Comparison of ENCODE assay signal across 17 mouse cellular contexts in the genomic region with DNA sequence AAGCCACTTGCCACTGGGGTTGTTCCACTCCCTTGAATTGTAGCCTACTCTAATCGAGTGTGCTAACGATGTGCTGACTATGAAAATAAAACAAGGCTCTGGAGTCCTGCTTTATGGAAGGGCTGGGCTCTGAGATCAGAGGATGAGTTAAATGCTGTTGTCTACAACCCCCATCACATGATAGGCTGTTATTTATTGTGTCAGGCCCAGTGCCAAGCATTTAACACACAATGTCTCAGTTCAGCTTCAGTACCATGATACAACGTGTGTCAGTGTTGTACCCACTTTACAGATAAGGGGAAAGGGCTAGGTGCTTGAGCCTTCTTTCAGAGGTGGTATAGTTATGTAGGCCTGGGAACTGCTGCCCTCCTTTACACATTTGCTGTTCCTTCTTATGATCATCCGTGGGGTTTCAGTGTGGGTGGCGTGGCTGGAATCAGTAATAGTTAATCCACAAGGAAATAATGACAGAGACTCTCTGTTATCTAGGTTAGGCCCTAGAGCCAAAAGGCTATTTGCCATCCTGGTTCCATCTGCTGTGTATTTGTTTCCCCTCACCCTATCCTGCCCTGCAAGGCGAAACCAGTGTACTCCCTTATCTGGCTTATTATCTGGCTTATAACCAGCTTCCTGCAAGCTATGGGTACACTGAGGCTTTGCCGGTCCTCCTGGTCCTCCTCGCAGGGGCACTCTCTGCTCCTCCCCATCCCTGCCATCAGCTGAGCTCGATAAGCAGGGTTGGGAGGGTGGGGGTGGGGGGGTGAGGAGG. TPM values are rescaled to one million over a fixed set of nuclear protein-coding genes. Genes with fewer than 3 reads are reported as not detected.
DNase-seq lines count a peak whose midpoint lies in the region; ATAC-seq and TF ChIP-seq lines count a peak whose summit lies in the region.
"Had no signal": no experiment of that assay in that cellular context is flagged by ENCODE, and none has a peak within 500 bp of the region (broad histone marks: within the 10 kb centered on the region; RNA-seq: fewer than 3 reads in every experiment).

No protein-coding gene starts in this region.

- H3K36me3 ChIP-seq in intestine, embryonic 16.5 days (ENCODE audit: control insufficient read depth, insufficient read depth, low read length): no peaks in the 10 kb centered on the region
- peaks cover 25% of the 10 kb centered on the region for H3K36me3 ChIP-seq in forebrain, embryonic 12.5 days (replicated peaks)
- H3K36me3 ChIP-seq: embryonic facial prominence, embryonic 15.5 days; limb, embryonic 13.5 days had no signal

- 0 out of 2 replicates have a peak, but pooled peaks have one; percentile 12 for ATAC-seq in intestine, embryonic 16.5 days
- no peak for ATAC-seq in forebrain, embryonic 12.5 days (ENCODE audit: low FRiP score)

- no peak for DNase-seq in layer of hippocampus, adult 2 months (ENCODE audit: low spot score in 2 of 2)
- no peak for DNase-seq in layer of hippocampus, adult 9-10 months (ENCODE audit: low spot score)
- DNase-seq in NIH3T3 (ENCODE audit: low read depth): peak; percentile 40
- peak; percentile 83 for DNase-seq in cerebellum, adult 11-12 months
- DNase-seq in spleen, postnatal 4 days (ENCODE audit: low spot score in 2 of 2): no peak
- DNase-seq in thymus, adult 18-20 months: no peak
- DNase-seq: adrenal gland, postnatal 25 days; kidney, postnatal 25 days; layer of hippocampus, postnatal 36 days; midbrain, embryonic 14.5 days; retina, postnatal 1 day had no signal

- peak overlapping the region; percentile 83 for H3K27ac ChIP-seq in layer of hippocampus, adult 2 months
- peak overlapping the region; percentile 49; the same call in 1 of the 2 replicates for H3K27ac ChIP-seq in intestine, embryonic 16.5 days (ENCODE audit: low read length)
- no peak overlapping the region for H3K27ac ChIP-seq in forebrain, embryonic 12.5 days
- H3K27ac ChIP-seq: embryonic facial prominence, embryonic 15.5 days; hindbrain, embryonic 15.5 days; limb, embryonic 13.5 days; neural tube, embryonic 13.5 days had no signal

- H3K4me3 ChIP-seq in layer of hippocampus, adult 2 months: no peak overlapping the region
- no peak overlapping the region for H3K4me3 ChIP-seq in intestine, embryonic 16.5 days (ENCODE audit: low read length)
- no peak overlapping the region for H3K4me3 ChIP-seq in forebrain, embryonic 12.5 days (replicated peaks)
- H3K4me3 ChIP-seq: embryonic facial prominence, embryonic 15.5 days; hindbrain, embryonic 15.5 days; limb, embryonic 13.5 days; neural tube, embryonic 13.5 days had no signal

- TF ChIP-seq CTCF in layer of hippocampus, adult 2 months (conservative IDR thresholded peaks at IDR 0.05): no peak

- peaks cover 43% of the 10 kb centered on the region for H3K4me1 ChIP-seq in intestine, embryonic 16.5 days (ENCODE audit: control insufficient read depth, insufficient read depth, low read length)
- peaks cover 8% of the 10 kb centered on the region for H3K4me1 ChIP-seq in forebrain, embryonic 12.5 days

- H3K4me2 ChIP-seq in intestine, embryonic 16.5 days (ENCODE audit: low read depth, low read length): no peak overlapping the region
- H3K4me2 ChIP-seq in forebrain, embryonic 12.5 days: no peak overlapping the region
- H3K4me2 ChIP-seq: embryonic facial prominence, embryonic 15.5 days; hindbrain, embryonic 15.5 days; limb, embryonic 13.5 days; neural tube, embryonic 13.5 days had no signal

- H3K9me3 ChIP-seq in intestine, embryonic 16.5 days (ENCODE audit: control insufficient read depth, low read length): no peaks in the 10 kb centered on the region
- no peaks in the 10 kb centered on the region for H3K9me3 ChIP-seq in forebrain, embryonic 12.5 days
- H3K9me3 ChIP-seq: embryonic facial prominence, embryonic 15.5 days; hindbrain, embryonic 15.5 days; limb, embryonic 13.5 days; neural tube, embryonic 13.5 days had no signal

- peak overlapping the region; percentile 15; the same call in 1 of the 2 replicates for H3K9ac ChIP-seq in intestine, embryonic 16.5 days (ENCODE audit: low read depth, low read length)
- H3K9ac ChIP-seq in forebrain, embryonic 12.5 days: no peak overlapping the region
- H3K9ac ChIP-seq: embryonic facial prominence, embryonic 15.5 days; hindbrain, embryonic 15.5 days; neural tube, embryonic 13.5 days had no signal

- H3K27me3 ChIP-seq in intestine, embryonic 16.5 days (replicated peaks; ENCODE audit: control insufficient read depth, insufficient read depth, low read length): no peaks in the 10 kb centered on the region
- H3K27me3 ChIP-seq in forebrain, embryonic 12.5 days: no peaks in the 10 kb centered on the region
- H3K27me3 ChIP-seq: embryonic facial prominence, embryonic 15.5 days; hindbrain, embryonic 15.5 days; limb, embryonic 13.5 days; neural tube, embryonic 13.5 days had no signal

- 48% methylated on average over 9 of the region's 9 CpGs for WGBS in intestine, embryonic 16.5 days
- WGBS in forebrain, embryonic 12.5 days: 67% methylated on average over 9 of the region's 9 CpGs

RNA-seq across cellular contexts. Expression of a gene that starts 20.4 kb away (rescaled TPM):
- total RNA-seq in layer of hippocampus, adult 2 months (2021): 100 to 1,000 TPM; 269 to 283 TPM
- 84.2 and 98.1 TPM in 2 replicates for polyA plus RNA-seq in intestine, embryonic 16.5 days (2015; fragmentation: Nextera tagmentation; extraction: Ambion mirVana)
- 95.5 and 96.1 TPM in 2 replicates for polyA plus RNA-seq in forebrain, embryonic 12.5 days (2016; fragmentation: Nextera tagmentation; extraction: Ambion mirVana)

RNA-seq across cellular contexts. Expression of a gene that starts 36.0 kb away (rescaled TPM):
- 10 to 100 TPM; 43.0 to 53.4 TPM for total RNA-seq in layer of hippocampus, adult 2 months (2021)
- 22.0 and 27.7 TPM in 2 replicates for polyA plus RNA-seq in intestine, embryonic 16.5 days (2015; fragmentation: Nextera tagmentation; extraction: Ambion mirVana)
- polyA plus RNA-seq in forebrain, embryonic 12.5 days (2016; fragmentation: Nextera tagmentation; extraction: Ambion mirVana): 11.4 TPM in 2 replicates

RNA-seq across cellular contexts. Expression of a gene that starts 54.2 kb away (rescaled TPM):
- 1 to 10 TPM; 1.3 TPM for total RNA-seq in layer of hippocampus, adult 2 months (2021)
- polyA plus RNA-seq in intestine, embryonic 16.5 days (2015; fragmentation: Nextera tagmentation; extraction: Ambion mirVana): 5.6 and 6.0 TPM in 2 replicates
- polyA plus RNA-seq in forebrain, embryonic 12.5 days (2016; fragmentation: Nextera tagmentation; extraction: Ambion mirVana): 3.0 and 3.9 TPM in 2 replicates

RNA-seq across cellular contexts. Expression of a gene that starts 57.6 kb away (rescaled TPM):
- total RNA-seq in layer of hippocampus, adult 2 months (2021): 1 to 10 TPM; 1.6 to 1.7 TPM
- polyA plus RNA-seq in intestine, embryonic 16.5 days (2015; fragmentation: Nextera tagmentation; extraction: Ambion mirVana): 2.4 and 2.7 TPM in 2 replicates
- 0.22 and 0.34 TPM in 2 replicates for polyA plus RNA-seq in forebrain, embryonic 12.5 days (2016; fragmentation: Nextera tagmentation; extraction: Ambion mirVana)

Comparison
In these comparisons a context has a peak if more than half of its experiments do, and no peak if none do; other contexts are left out.
1. DNase-seq: peak in NIH3T3 (single experiment) and cerebellum, adult 11-12 months (single experiment); none in layer of hippocampus, adult 2 months (0 of 2), layer of hippocampus, adult 9-10 months (single experiment), spleen, postnatal 4 days (0 of 2) and thymus, adult 18-20 months (0 of 2).